Comparison of ENCODE assay signal across 21 mouse cellular contexts in genomic region chr2:73530487-73530886, GRCm38 (mm10). TPM values are rescaled to one million over a fixed set of nuclear protein-coding genes. Genes with fewer than 3 reads are reported as not detected.
A peak's percentile ranks its signal among the peaks of the same experiment; 100 is the strongest.
DNase-seq lines count a peak whose midpoint lies in the region; ATAC-seq and TF ChIP-seq lines count a peak whose summit lies in the region.
"Had no signal": no experiment of that assay in that cellular context is flagged by ENCODE, and none has a peak within 500 bp of the region (broad histone marks: within the 10 kb centered on the region; RNA-seq: fewer than 3 reads in every experiment).

No protein-coding gene starts in this region.

- peaks cover 8% of the 10 kb centered on the region; the same call in 1 of the 2 replicates for H3K27me3 ChIP-seq in hindbrain, embryonic 14.5 days (ENCODE audit: control insufficient read depth, insufficient read depth, low read length)
- no peaks in the 10 kb centered on the region for H3K27me3 ChIP-seq in hindbrain, embryonic 10.5 days (ENCODE audit: insufficient read depth, poor library complexity, severe bottlenecking)
- H3K27me3 ChIP-seq in liver, postnatal 0 days (ENCODE audit: insufficient read depth, low read length) = peaks cover 10% of the 10 kb centered on the region
- H3K27me3 ChIP-seq: embryonic facial prominence, embryonic 15.5 days; heart, embryonic 15.5 days; hindbrain, embryonic 12.5 days; lung, embryonic 15.5 days; neural tube, embryonic 12.5 days had no signal

- no peak overlapping the region for H3K4me3 ChIP-seq in hindbrain, embryonic 14.5 days (replicated peaks; ENCODE audit: low read length)
- H3K4me3 ChIP-seq in hindbrain, embryonic 10.5 days = no peak overlapping the region
- no peak overlapping the region for H3K4me3 ChIP-seq in liver, postnatal 0 days (ENCODE audit: low read depth, low read length)

- TF ChIP-seq CTCF in liver, postnatal 0 days (IDR thresholded peaks at IDR 0.05; ENCODE audit: low read depth) = no peak

- intact Hi-C loops in left cerebral cortex, postnatal 14 days (cut with DNase I) = no loop called here

- H3K36me3 ChIP-seq in hindbrain, embryonic 14.5 days (replicated peaks; ENCODE audit: control insufficient read depth, insufficient read depth) = no peaks in the 10 kb centered on the region
- H3K36me3 ChIP-seq in hindbrain, embryonic 10.5 days = 0 out of 2 replicates have a peak, but pooled peaks cover 3% of the 10 kb centered on the region
- no peaks in the 10 kb centered on the region for H3K36me3 ChIP-seq in liver, postnatal 0 days (replicated peaks; ENCODE audit: insufficient read depth, low read length)
- H3K36me3 ChIP-seq: embryonic facial prominence, embryonic 15.5 days; forebrain, embryonic 15.5 days; heart, embryonic 15.5 days; hindbrain, embryonic 12.5 days; lung, embryonic 15.5 days; neural tube, embryonic 12.5 days had no signal

- no peak for DNase-seq in hindbrain, embryonic 14.5 days (ENCODE audit: low spot score)
- DNase-seq in hindbrain, embryonic 10.5 days (ENCODE audit: low spot score) = no peak
- peak; percentile 25 for DNase-seq in MEL-GATA-1-ER (ENCODE audit: extremely low read depth, low read depth)
- DNase-seq in liver, postnatal 0 days = no peak
- DNase-seq in yolk sac, embryonic 10.5 days (ENCODE audit: low spot score) = no peak
- no peak for DNase-seq in urinary bladder, postnatal 10 days (ENCODE audit: low spot score)
- DNase-seq in left cerebral cortex, postnatal 14 days (ENCODE audit: low spot score in 2 of 2) = no peak
- DNase-seq: cerebellum, adult 11 months; cerebellum, postnatal 14 days; heart, adult 2 months; kidney, adult 18-20 months; kidney, postnatal 25 days; right cerebral cortex, postnatal 14 days; thymus, postnatal 36 days had no signal

- no peak for ATAC-seq in hindbrain, embryonic 14.5 days (ENCODE audit: low FRiP score)
- peak; percentile 61; the same call in 1 of the 2 replicates for ATAC-seq in erythroid progenitor cell, adult 5-6 weeks (replicated peaks; ENCODE audit: low FRiP score, poor library complexity, severe bottlenecking)
- ATAC-seq in liver, postnatal 0 days = peak; percentile 55
- ATAC-seq: forebrain, embryonic 15.5 days had no signal

- H3K9ac ChIP-seq in hindbrain, embryonic 14.5 days = no peak overlapping the region
- no peak overlapping the region for H3K9ac ChIP-seq in liver, postnatal 0 days (replicated peaks)
- H3K9ac ChIP-seq: hindbrain, embryonic 12.5 days had no signal

- H3K4me2 ChIP-seq in hindbrain, embryonic 14.5 days (replicated peaks) = 0 out of 2 replicates have a peak overlapping the region, but pooled peaks have one; percentile 92
- peak overlapping the region; percentile 95 for H3K4me2 ChIP-seq in liver, postnatal 0 days (ENCODE audit: low read depth, low read length)

- no peak overlapping the region for H3K27ac ChIP-seq in hindbrain, embryonic 14.5 days
- H3K27ac ChIP-seq in hindbrain, embryonic 10.5 days = no peak overlapping the region
- 0 out of 2 replicates have a peak overlapping the region, but pooled peaks have one; percentile 23 for H3K27ac ChIP-seq in liver, postnatal 0 days (ENCODE audit: low read depth)
- H3K27ac ChIP-seq: forebrain, embryonic 15.5 days; hindbrain, embryonic 12.5 days; neural tube, embryonic 12.5 days had no signal

- no peaks in the 10 kb centered on the region for H3K9me3 ChIP-seq in hindbrain, embryonic 14.5 days (ENCODE audit: control insufficient read depth, low read length)
- H3K9me3 ChIP-seq in hindbrain, embryonic 10.5 days = no peaks in the 10 kb centered on the region
- no peaks in the 10 kb centered on the region for H3K9me3 ChIP-seq in liver, postnatal 0 days (ENCODE audit: low read length)
- H3K9me3 ChIP-seq: embryonic facial prominence, embryonic 15.5 days; forebrain, embryonic 15.5 days; heart, embryonic 15.5 days; hindbrain, embryonic 12.5 days; lung, embryonic 15.5 days; neural tube, embryonic 12.5 days had no signal

- peaks cover 12% of the 10 kb centered on the region; the same call in 1 of the 2 replicates for H3K4me1 ChIP-seq in hindbrain, embryonic 14.5 days (replicated peaks; ENCODE audit: control insufficient read depth, insufficient read depth, low read length)
- H3K4me1 ChIP-seq in hindbrain, embryonic 10.5 days (replicated peaks) = peaks cover 47% of the 10 kb centered on the region
- H3K4me1 ChIP-seq in liver, postnatal 0 days (ENCODE audit: insufficient read depth) = peaks cover 11% of the 10 kb centered on the region

- peak; percentile 85; the same call in 1 of the 2 replicates for TF ChIP-seq EP300 in liver, postnatal 0 days (IDR thresholded peaks at IDR 0.05; ENCODE audit: low read depth)

- WGBS in hindbrain, embryonic 14.5 days = 66% methylated on average over 5 of the region's 5 CpGs
- WGBS in hindbrain, embryonic 10.5 days = 71% methylated on average over 5 of the region's 5 CpGs
- 61% methylated on average over 5 of the region's 5 CpGs for WGBS in liver, postnatal 0 days (ENCODE audit: insufficient replicate concordance)

RNA-seq across cellular contexts. Expression of gene Wipf1, which starts 1.0 kb away (rescaled TPM):
- 3.8 and 3.9 TPM in 2 replicates for polyA plus RNA-seq in hindbrain, embryonic 14.5 days (2014; fragmentation: Nextera tagmentation; extraction: Ambion mirVana)
- polyA plus RNA-seq in hindbrain, embryonic 10.5 days (2016; fragmentation: Nextera tagmentation; extraction: Ambion mirVana) = 8.6 TPM in 2 replicates
- total RNA-seq in erythroid progenitor cell, adult 5-6 weeks (2015; ENCODE audit: low replicate concordance) = 12.6 and 13.3 TPM in 2 replicates
- 3.6 and 3.7 TPM in 2 replicates for total RNA-seq in erythroid progenitor cell, adult 5-6 weeks (2017; ENCODE audit: low replicate concordance)
- 4.3 TPM in 2 replicates for polyA plus RNA-seq in liver, postnatal 0 days (2015; fragmentation: Nextera tagmentation; extraction: Ambion mirVana)
- total RNA-seq in left cerebral cortex, postnatal 14 days (2021) = 1 to 10 TPM; 8.2 to 8.5 TPM

RNA-seq across cellular contexts. Expression of gene Chrna1, which starts 49.7 kb away (rescaled TPM):
- 0.18 and 0.32 TPM in 2 replicates for polyA plus RNA-seq in hindbrain, embryonic 14.5 days (2014; fragmentation: Nextera tagmentation; extraction: Ambion mirVana)
- polyA plus RNA-seq in hindbrain, embryonic 10.5 days (2016; fragmentation: Nextera tagmentation; extraction: Ambion mirVana) = 0.69 and 1.00 TPM in 2 replicates
- 0.84 and 1.4 TPM in 2 replicates for total RNA-seq in erythroid progenitor cell, adult 5-6 weeks (2015; ENCODE audit: low replicate concordance)
- total RNA-seq in erythroid progenitor cell, adult 5-6 weeks (2017; ENCODE audit: low replicate concordance) = not detected in 2 replicates
- 0.06 and 0.18 TPM in 2 replicates for polyA plus RNA-seq in liver, postnatal 0 days (2015; fragmentation: Nextera tagmentation; extraction: Ambion mirVana)
- under 1 TPM; 0.07 to 0.19 TPM for total RNA-seq in left cerebral cortex, postnatal 14 days (2021)
- total RNA-seq: heart, adult 2 months had no signal
